Mouse (Mus musculus): ENCODE results near the gene Phtf2. TPM values are rescaled to one million over a fixed set of nuclear protein-coding genes. Genes with fewer than 3 reads are reported as not detected.

Gene Phtf2
- polyA plus RNA-seq, 1 experiment from 2014 or later: 5.7 TPM

Other genes starting within 250 kb of the Phtf2 start
- 32.4 and 34.5 TPM in 2 replicates for gene Tmem60, start 67 bp upstream of the Phtf2 start, polyA plus RNA-seq (2015; fragmentation: Nextera tagmentation; extraction: Ambion mirVana)
- 3.3 and 3.7 TPM in 2 replicates for gene Rsbn1l, start 74.3 kb upstream of the Phtf2 start, polyA plus RNA-seq (2015; fragmentation: Nextera tagmentation; extraction: Ambion mirVana)
- 9.0 and 9.7 TPM in 2 replicates for gene Ptpn12, start 173.8 kb upstream of the Phtf2 start, polyA plus RNA-seq (2015; fragmentation: Nextera tagmentation; extraction: Ambion mirVana)